Mouse (Mus musculus): ENCODE measurements around the gene Arid3a. TPM values are rescaled to one million over a fixed set of nuclear protein-coding genes. Genes with fewer than 3 reads are reported as not detected.

Gene Arid3a
- total RNA-seq, 1 experiment from 2014 or later = 58.8 TPM

DNA sequence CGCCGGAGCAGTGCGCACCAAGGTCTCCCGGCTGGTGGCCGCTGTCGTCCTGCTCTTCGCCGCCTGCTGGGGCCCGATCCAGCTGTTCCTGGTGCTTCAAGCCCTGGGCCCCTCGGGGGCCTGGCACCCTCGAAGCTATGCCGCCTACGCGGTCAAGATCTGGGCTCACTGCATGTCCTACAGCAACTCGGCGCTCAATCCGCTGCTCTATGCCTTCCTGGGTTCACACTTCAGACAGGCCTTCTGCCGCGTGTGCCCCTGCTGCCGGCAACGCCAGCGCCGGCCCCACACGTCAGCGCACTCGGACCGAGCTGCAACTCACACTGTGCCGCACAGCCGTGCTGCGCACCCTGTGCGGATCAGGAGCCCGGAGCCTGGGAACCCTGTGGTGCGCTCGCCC is 5.3 kb upstream of the Arid3a start:
- no peak for ATAC-seq (ENCODE audit: extremely low read depth, insufficient number of reproducible peaks, low FRiP score, poor library complexity, severe bottlenecking)

DNA sequence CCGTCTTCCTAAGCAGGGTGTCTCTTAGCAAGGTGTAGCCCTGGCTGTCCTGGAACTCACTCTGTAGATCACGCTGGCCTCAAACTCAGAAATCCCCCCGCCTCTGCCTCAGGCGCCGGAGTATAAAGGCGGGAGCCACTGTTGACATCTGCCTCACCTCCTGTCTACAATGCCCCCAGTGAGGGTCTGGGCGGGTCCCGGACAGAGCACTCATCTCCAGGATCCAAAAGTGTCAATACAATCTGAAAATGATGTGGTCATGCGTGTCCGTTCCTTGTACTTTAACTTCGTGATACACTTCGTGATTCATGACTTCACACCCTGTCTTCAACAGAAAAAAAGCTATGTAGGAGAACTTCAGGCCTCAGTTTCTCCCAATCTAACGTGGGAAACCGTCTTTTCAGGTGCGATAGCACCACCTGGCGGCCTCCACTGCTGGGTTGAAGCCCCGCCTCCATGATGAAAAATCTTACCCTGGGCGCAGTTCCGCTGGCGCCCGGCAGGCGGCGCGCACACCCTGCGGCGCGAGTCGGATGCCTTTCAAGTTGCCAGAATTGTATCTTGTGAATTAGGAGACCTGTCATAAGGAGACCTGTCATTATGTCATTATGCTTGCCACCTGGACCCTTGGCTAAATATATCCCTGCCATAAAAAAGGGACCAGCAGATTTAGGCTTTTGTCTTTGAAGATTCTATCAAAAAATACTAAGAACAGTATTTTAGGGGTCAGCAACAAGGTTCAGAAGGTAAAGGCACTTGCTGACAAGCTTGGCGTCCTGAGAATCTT is 1.7 kb upstream of the Arid3a start:
- ATAC-seq (ENCODE audit: extremely low read depth, insufficient number of reproducible peaks, low FRiP score, poor library complexity, severe bottlenecking) = peak; percentile 53

DNA sequence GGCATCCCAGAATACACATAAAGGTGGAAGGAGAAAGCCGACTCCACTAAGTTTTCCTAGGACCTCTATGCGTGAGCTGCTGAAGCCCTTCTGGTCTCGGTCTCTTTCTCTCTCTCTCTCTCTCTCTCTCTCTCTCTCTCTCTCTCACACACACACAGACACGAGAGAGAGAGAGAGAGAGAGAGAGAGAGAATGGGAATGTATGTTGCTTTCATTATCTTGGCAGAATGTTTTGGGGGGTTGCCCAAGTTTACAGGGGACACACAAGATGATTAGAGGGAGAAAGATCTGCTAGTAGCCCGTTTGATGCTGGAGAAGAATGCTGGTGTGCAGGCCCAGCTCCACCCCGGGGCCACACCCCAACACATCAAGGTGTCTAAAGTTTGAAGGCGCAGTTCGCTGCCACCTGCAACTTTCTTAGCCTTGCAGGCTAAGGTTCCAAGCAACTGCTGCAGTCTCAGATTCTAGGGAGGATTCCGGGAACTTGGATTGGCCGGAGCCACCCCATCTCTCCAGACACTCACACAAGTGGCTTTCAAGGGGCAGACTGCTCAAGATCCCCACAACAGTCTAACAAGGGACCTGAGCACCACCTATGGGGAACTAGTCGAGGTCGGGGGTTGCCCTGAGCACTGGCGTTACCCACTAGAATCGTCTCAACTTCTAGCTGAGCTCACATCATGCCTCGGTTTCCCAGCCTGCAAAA is 905 bp upstream of the Arid3a start:
- ATAC-seq (ENCODE audit: extremely low read depth, insufficient number of reproducible peaks, low FRiP score, poor library complexity, severe bottlenecking) = no peak

GRCm38 (mm10) chr10:79927324-79928029 is 634 bp downstream of the Arid3a start:
- ATAC-seq (ENCODE audit: extremely low read depth, insufficient number of reproducible peaks, low FRiP score, poor library complexity, severe bottlenecking) = no peak

DNA sequence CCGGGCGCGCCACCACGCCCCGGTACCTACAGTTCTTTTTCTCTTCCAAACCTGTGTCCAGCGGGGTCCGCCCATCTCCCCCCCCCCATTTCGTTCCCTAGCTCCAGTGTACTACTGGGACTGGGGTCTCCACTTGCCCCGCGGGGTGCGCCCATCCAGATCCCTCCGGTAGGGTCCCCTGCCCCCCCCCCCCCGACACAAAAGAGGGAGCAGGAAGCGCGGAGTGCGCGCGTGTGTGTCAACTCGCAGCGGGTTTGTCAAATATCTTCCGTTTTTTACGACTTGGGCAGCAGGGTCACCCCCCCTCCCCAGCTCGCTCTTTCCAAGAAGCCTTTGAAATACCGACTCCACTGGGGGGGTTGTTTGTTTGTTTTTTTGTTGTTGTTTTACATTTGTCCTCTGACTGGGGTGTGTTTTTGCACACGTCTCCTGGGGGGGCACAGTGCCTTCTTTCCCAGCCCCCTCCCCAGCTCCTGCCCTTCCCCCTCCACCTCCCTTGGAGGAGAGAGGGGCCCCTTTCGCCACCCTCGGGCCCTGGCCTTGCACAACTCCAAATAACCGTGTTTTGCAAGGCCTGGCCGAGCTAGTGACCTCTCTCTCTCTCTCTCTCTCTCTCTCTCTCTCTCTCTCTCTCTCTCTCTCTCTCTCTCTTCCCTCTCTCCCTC is 1.3 kb downstream of the Arid3a start:
- ATAC-seq (ENCODE audit: extremely low read depth, insufficient number of reproducible peaks, low FRiP score, poor library complexity, severe bottlenecking) = peak; percentile 23; the same call in 1 of the 2 replicates

- ATAC-seq (ENCODE audit: extremely low read depth, insufficient number of reproducible peaks, low FRiP score, poor library complexity, severe bottlenecking) = no peak
Observed at GRCm38 (mm10) chr10:79928907-79929701, 2.3 kb downstream of the Arid3a start.

GRCm38 (mm10) chr10:79929967-79930825 is 3.4 kb downstream of the Arid3a start:
- ATAC-seq (ENCODE audit: extremely low read depth, insufficient number of reproducible peaks, low FRiP score, poor library complexity, severe bottlenecking) = no peak

DNA sequence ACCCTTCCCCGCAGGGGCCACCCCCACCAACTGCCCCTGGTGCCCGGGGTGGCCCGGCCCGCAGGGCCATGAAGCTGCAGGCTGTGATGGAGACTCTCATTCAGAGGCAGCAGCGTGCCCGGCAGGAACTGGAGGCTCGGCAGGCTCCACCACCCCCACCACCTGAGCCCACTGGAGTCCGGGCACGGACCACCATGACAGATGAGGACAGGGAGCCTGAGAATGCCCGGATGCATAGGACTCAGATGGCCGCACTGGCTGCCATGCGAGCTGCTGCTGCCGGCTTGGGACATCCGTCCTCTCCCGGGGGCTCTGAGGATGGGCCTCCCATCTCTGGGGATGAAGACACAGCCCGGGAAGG is 4.0 kb downstream of the Arid3a start:
- no peak for ATAC-seq (ENCODE audit: extremely low read depth, insufficient number of reproducible peaks, low FRiP score, poor library complexity, severe bottlenecking)

DNA sequence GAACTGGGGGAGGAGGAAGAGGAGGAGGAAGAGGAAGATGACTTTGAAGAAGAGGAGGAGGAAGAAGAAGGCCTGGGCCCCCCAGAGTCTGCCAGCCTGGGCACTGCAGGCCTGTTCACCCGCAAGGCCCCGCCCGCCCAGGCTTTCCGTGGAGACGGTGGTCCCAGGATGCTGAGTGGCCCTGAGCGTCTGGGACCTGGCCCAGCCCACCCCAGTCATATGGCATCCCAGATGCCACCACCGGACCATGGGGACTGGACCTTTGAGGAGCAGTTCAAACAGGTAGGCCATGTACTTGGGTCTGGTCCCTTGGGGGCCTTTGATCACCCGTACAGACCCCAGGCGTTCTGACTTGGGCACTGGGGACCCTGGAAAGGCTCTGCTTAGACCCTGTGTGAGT is 5.0 kb downstream of the Arid3a start:
- ATAC-seq (ENCODE audit: extremely low read depth, insufficient number of reproducible peaks, low FRiP score, poor library complexity, severe bottlenecking) = no peak

DNA sequence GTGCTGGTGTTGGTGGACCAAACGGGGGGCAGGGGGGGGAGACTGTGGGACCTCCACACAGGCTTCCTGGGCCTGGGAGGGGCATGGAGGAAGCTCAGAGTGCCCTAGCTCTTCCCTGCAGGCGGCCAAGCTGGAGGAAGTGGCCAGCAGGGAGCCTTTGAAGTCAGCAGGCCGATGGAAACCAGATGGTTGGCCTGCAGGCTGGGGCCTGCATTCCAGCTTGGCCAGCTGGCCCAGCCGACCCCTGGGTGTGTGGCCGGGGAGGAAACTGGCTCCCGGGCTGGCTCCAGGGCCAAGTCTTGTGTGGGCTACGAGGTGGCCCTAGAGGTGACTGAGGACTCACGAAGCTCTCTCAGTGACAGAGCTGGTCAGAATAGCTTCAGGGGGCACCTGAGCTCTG is 5.9 kb downstream of the Arid3a start:
- no peak for ATAC-seq (ENCODE audit: extremely low read depth, insufficient number of reproducible peaks, low FRiP score, poor library complexity, severe bottlenecking)

DNA sequence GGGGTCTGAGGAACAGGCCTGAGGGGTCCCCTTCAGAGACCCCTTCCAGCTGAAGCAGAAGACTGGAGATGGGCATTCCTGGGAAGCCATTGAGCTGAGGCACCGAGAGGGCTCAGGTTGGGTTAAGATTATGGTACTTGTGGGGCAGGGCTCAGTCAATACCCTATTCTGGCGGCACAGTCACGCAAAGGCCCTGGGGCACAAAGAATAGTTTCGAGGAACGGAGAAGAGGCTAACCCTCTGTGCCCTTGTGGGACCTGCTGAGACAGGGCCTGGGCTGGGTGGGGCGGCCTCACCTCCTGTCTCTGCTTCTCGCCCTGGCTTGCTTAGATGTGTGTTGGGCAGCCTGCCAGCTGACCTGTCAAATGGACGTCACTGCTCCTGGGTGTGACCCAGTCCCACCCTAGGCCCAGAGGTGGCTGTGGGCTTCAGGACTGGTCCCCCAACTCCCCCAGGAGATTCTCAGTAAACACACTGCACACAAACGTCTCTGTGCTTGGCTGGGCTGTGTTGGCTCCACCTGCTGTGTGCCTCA is 6.4 kb downstream of the Arid3a start:
- ATAC-seq (ENCODE audit: extremely low read depth, insufficient number of reproducible peaks, low FRiP score, poor library complexity, severe bottlenecking) = no peak

DNA sequence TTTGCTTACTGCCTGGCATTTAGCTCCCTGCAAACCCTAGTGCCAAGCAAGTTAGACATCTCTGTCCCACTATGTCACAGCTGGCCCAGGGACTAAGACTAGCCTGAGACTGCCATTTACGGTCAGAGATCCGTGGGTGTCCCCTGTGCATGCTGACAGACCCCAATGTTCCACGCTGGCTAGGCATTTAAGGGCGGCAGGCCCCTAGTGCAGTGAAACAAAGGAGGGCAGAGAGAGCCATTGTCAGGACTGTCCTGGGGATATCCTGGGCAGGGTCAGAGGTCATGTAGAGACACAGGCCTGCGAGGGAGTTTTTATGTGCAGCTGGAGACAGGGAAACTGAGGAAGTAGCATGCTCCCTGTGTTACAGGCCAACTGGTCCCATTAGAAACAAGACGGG is 7.0 kb downstream of the Arid3a start:
- ATAC-seq (ENCODE audit: extremely low read depth, insufficient number of reproducible peaks, low FRiP score, poor library complexity, severe bottlenecking) = no peak

DNA sequence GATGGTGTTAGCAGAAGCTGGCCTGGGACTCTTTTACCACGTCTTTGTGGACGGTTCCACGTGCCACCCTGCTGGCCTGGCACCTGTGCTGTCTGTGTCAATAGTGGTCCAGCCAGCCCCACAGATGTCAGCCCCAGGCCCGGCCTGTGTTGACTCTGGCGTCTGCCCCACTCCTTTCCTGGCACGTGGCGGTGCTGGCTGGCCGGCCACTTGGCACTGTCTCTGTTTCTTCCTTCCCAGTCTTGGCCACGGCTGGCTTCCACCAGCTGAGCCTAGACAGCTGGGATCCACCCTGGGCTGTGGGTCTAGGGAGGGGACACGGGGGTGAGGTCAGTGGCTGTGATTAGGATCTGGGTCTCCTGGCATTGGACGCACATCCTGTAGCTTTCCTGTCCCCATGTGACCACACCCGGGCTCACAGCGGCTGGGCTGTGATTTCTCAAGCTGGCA is 7.5 kb downstream of the Arid3a start:
- no peak for ATAC-seq (ENCODE audit: extremely low read depth, insufficient number of reproducible peaks, low FRiP score, poor library complexity, severe bottlenecking)

GRCm38 (mm10) chr10:79934794-79935569 is 8.1 kb downstream of the Arid3a start:
- no peak for ATAC-seq (ENCODE audit: extremely low read depth, insufficient number of reproducible peaks, low FRiP score, poor library complexity, severe bottlenecking)

GRCm38 (mm10) chr10:79936284-79936910 is 9.6 kb downstream of the Arid3a start:
- no peak for ATAC-seq (ENCODE audit: extremely low read depth, insufficient number of reproducible peaks, low FRiP score, poor library complexity, severe bottlenecking)

DNA sequence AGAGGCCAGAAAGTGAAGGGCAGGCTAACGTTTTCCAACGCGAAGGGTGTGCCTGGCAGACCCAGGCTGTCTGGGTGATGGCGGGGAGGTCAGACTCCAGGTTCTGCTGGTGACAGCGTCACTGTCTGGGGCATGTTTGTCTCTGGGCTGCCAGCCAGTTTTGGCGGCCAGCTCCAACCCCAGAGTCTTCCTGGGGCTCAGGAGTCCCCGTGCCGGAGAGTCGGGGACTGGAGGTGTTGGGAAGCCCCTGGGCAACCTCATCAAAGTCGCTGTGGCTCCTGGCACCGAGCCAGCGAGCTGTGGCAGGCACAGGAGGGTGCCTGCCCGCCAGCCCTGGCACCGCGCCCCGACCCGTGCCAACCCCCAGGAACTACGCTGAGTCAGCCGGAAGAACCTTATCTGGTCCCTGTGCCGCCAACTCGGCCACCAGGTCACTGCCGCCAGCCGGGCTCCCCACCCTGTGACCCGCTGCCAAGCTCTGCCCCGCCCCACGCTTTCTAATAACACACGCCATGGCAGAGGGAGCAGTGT is 10.1 kb downstream of the Arid3a start:
- ATAC-seq (ENCODE audit: extremely low read depth, insufficient number of reproducible peaks, low FRiP score, poor library complexity, severe bottlenecking) = peak; percentile 51

Measured in neutrophil, adult 5-6 weeks (primary cell).